Mouse (Mus musculus): Measurements from ENCODE around the gene Tjp1.

- TF ChIP-seq CTCF (IDR thresholded peaks at IDR 0.05; ENCODE audit: low read depth, low read length) (no peak), POLR2A (IDR thresholded peaks at IDR 0.05; ENCODE audit: insufficient read depth, low read length) (no peak)
Observed at GRCm38 (mm10) chr7:65356204-65356603, 171.4 kb downstream of the Tjp1 start.
